Comparison of ENCODE assay signal across 1 mouse cellular context in the genomic region with DNA sequence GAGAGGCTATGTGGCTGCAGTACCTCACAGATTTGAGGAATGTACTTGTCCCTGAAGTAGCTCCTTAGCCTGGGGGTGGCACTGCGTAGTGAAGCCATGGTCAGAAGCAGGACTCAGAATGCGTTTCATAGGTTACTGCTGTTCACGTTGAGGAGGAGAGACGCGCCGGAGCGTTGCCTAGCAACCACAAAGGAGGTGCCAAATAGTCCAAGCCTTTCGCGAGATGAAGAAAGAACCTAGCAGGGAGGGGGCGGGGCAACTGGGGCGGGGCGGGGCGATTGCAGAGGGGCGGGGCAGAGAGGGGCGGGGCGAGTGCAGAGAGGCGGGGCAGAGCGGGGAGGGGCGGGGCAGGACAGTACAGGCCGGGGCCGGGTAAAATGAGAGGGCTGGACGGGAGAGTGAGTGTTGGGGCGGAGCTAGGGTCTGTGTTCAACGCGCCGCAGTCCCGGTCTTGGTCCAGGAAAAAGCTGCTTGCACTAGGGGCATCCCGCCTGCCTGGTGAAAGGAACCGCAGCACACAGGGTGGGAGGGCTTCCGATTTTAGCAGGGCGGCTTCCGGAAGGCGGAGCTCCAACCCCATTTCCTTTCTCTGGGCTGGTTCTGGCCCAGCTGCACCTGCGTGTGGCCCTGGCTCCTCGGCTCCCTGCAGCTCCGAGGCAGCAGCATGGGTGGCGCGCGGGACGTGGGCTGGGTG.
A peak's percentile ranks its signal among the peaks of the same experiment; 100 is the strongest.
TF ChIP-seq lines count a peak whose summit lies in the region.

A gene (minus strand): TSS at position 196 of the 694 bp plus-strand sequence.
A gene (plus strand): TSS at position 375 of the 694 bp plus-strand sequence.

TF ChIP-seq in CH12.LX, 34 proteins besides CTCF, POLR2A, EP300 and RAD21:
- TF ChIP-seq NRF1 (IDR thresholded peaks at IDR 0.05; ENCODE audit: low read depth, low read length), result peak; percentile 57
- TF ChIP-seq NELFE (IDR thresholded peaks at IDR 0.05; ENCODE audit: low read depth, low read length), result peak; percentile 90
- no peak for TF ChIP-seq USF1 (IDR thresholded peaks at IDR 0.05; ENCODE audit: low read depth, low read length)
- no peak for TF ChIP-seq ZC3H11A (IDR thresholded peaks at IDR 0.05; ENCODE audit: low read depth, low read length)
- TF ChIP-seq ZKSCAN1 (IDR thresholded peaks at IDR 0.05; ENCODE audit: borderline replicate concordance, low read depth, low read length), result no peak
- no peak for TF ChIP-seq JUN (IDR thresholded peaks at IDR 0.05; ENCODE audit: insufficient read depth, low read depth, low read length)
- no peak; the same call in 1 of the 2 replicates for TF ChIP-seq MAX (IDR thresholded peaks at IDR 0.05; ENCODE audit: low read length)
- peak; percentile 84 for TF ChIP-seq ELF1 (IDR thresholded peaks at IDR 0.05; ENCODE audit: low read depth, low read length)
- peak; percentile 71 for TF ChIP-seq SIN3A (IDR thresholded peaks at IDR 0.05; ENCODE audit: low read length)
- peak; percentile 79 for TF ChIP-seq TCF12 (IDR thresholded peaks at IDR 0.05; ENCODE audit: low read depth, low read length)
- no peak for TF ChIP-seq CHD1 (IDR thresholded peaks at IDR 0.05; ENCODE audit: low read depth, low read length)
- no peak for TF ChIP-seq MAFK (IDR thresholded peaks at IDR 0.05; ENCODE audit: insufficient replicate concordance, low read length)
- peak; percentile 21; the same call in 1 of the 2 replicates for TF ChIP-seq IRF4 (IDR thresholded peaks at IDR 0.05; ENCODE audit: low read depth, low read length)
- TF ChIP-seq POLR2AphosphoS2 (IDR thresholded peaks at IDR 0.05; ENCODE audit: low read depth, low read length), result peak; percentile 70; the same call in 1 of the 2 replicates
- no peak for TF ChIP-seq MYC (IDR thresholded peaks at IDR 0.05; ENCODE audit: low read depth, low read length)
- no peak for TF ChIP-seq BHLHE40 (IDR thresholded peaks at IDR 0.05; ENCODE audit: low read depth, low read length)
- TF ChIP-seq RCOR1 (conservative IDR thresholded peaks at IDR 0.05; ENCODE audit: low read depth, low read length), result no peak
- TF ChIP-seq ZNF384 (IDR thresholded peaks at IDR 0.05; ENCODE audit: low read depth, low read length), result no peak
- TF ChIP-seq E2F4 (IDR thresholded peaks at IDR 0.05; ENCODE audit: insufficient replicate concordance, low read depth, low read length), result no peak
- TF ChIP-seq ETS1 (conservative IDR thresholded peaks at IDR 0.05; ENCODE audit: low read depth, low read length), result peak; percentile 28; the same call in 1 of the 2 replicates
- no peak for TF ChIP-seq UBTF (IDR thresholded peaks at IDR 0.05; ENCODE audit: low read depth, low read length)
- no peak for TF ChIP-seq MAZ (IDR thresholded peaks at IDR 0.05; ENCODE audit: low read depth, low read length)
- TF ChIP-seq TBP (conservative IDR thresholded peaks at IDR 0.05; ENCODE audit: low read depth, low read length), result no peak
- TF ChIP-seq CHD2 (IDR thresholded peaks at IDR 0.05; ENCODE audit: low read length), result no peak
- no peak for TF ChIP-seq PAX5 (IDR thresholded peaks at IDR 0.05; ENCODE audit: low read length)
- TF ChIP-seq USF2 (conservative IDR thresholded peaks at IDR 0.05; ENCODE audit: low read depth, low read length), result no peak
- TF ChIP-seq SMC3 (IDR thresholded peaks at IDR 0.05; ENCODE audit: low read depth, low read length), result no peak
- peak; percentile 57 for TF ChIP-seq HCFC1 (IDR thresholded peaks at IDR 0.05; ENCODE audit: low read depth, low read length)
- peak; percentile 77 for TF ChIP-seq ZMIZ1 (IDR thresholded peaks at IDR 0.05; ENCODE audit: low read depth, low read length)
- no peak for TF ChIP-seq JUND (conservative IDR thresholded peaks at IDR 0.05; ENCODE audit: low read depth, low read length)
- no peak for TF ChIP-seq KAT2A (IDR thresholded peaks at IDR 0.05; ENCODE audit: insufficient replicate concordance, low read length)
- 0 out of 2 replicates have a peak, but pooled peaks have one; percentile 46 for TF ChIP-seq MEF2A (IDR thresholded peaks at IDR 0.05; ENCODE audit: borderline replicate concordance, low read depth, low read length)
- no peak for TF ChIP-seq GABPA (IDR thresholded peaks at IDR 0.05; ENCODE audit: insufficient replicate concordance, low read depth, low read length)
- peak; percentile 91 for TF ChIP-seq MXI1 (IDR thresholded peaks at IDR 0.05; ENCODE audit: low read depth, low read length)
TF ChIP-seq in CH12.LX: peak in this region for 12.
